Mouse (Mus musculus): ENCODE data around the gene Ccdc102a. TPM values are rescaled to one million over a fixed set of nuclear protein-coding genes. Genes with fewer than 3 reads are reported as not detected.

Ccdc102a gene
- total and polyA plus RNA-seq, 2 experiments: 0.46 to 1.2 TPM

DNA sequence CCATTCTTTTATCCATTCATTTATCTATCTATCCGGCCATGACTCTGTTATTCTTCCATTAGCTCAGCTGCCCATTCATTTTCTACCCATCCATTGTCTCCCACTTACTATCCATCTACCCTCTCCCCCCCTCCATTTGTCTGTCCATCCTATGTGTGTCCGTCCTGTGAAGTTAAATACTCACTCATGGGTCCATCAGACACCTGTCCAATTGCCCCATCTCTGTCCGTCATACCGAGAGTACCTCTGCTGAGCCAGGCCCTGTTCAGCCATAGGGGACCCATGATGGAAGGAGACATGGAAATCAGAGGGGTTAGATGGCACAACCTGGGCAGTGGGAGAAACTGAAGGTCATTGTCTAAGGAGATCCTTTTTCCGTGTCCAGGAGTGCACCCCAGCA, 32.6 kb upstream of the Ccdc102a start:
- WGBS: 84% methylated on average over 5 of the region's 5 CpGs
- no peaks in the 10 kb centered on the region for H3K79me2 ChIP-seq (ENCODE audit: control insufficient read depth, insufficient read depth, low read length)
- H3K27ac ChIP-seq (replicated peaks; ENCODE audit: insufficient read depth, low read depth, low read length): no peak overlapping the region
- H3K27me3 ChIP-seq (ENCODE audit: control insufficient read depth, insufficient read depth, low read length): no peaks in the 10 kb centered on the region
- H3K4me1 ChIP-seq (ENCODE audit: control insufficient read depth, insufficient read depth, low read length): no peaks in the 10 kb centered on the region
- no peaks in the 10 kb centered on the region for H3K36me3 ChIP-seq (ENCODE audit: control insufficient read depth, insufficient read depth, low read length)
- no peak overlapping the region for H3K9ac ChIP-seq (ENCODE audit: low read depth, low read length)
- no peak overlapping the region for H3K4me3 ChIP-seq (ENCODE audit: insufficient read depth, low read depth, low read length)
- TF ChIP-seq CTCF (IDR thresholded peaks at IDR 0.05; ENCODE audit: low read depth, low read length) (no peak), POLR2A (IDR thresholded peaks at IDR 0.05; ENCODE audit: extremely low read depth, insufficient read depth, low read length) (no peak)
- no peak for DNase-seq (ENCODE audit: extremely low read depth, low read depth, low spot score)

DNA sequence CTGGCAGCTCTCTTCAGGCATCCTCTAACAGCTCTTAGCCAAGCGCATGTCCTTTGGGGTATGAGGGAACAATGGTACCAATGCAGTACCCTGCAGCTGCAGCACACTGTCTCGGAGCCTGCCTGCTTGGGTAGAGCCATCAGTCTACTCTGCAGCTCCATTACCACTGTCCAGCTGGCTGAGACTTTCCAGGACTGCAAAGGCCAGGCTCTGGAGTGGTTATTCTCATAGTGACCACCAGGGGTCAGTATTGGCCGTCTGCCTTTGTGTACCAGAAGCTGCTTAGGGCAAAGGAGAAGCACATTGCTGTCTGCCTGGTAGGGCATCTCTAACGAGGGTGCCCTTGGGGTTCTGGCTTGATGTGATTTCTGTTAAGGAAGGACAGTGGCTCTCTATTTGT, 32.1 kb upstream of the Ccdc102a start:
- 19% methylated on average over 4 of the region's 4 CpGs for WGBS
- H3K4me1 ChIP-seq (ENCODE audit: control insufficient read depth, insufficient read depth, low read length): no peaks in the 10 kb centered on the region
- H3K27me3 ChIP-seq (ENCODE audit: control insufficient read depth, insufficient read depth, low read length): no peaks in the 10 kb centered on the region
- H3K9ac ChIP-seq (ENCODE audit: low read depth, low read length): no peak overlapping the region
- H3K27ac ChIP-seq (replicated peaks; ENCODE audit: insufficient read depth, low read depth, low read length): no peak overlapping the region
- no peak overlapping the region for H3K4me3 ChIP-seq (ENCODE audit: insufficient read depth, low read depth, low read length)
- H3K79me2 ChIP-seq (ENCODE audit: control insufficient read depth, insufficient read depth, low read length): no peaks in the 10 kb centered on the region
- H3K36me3 ChIP-seq (ENCODE audit: control insufficient read depth, insufficient read depth, low read length): no peaks in the 10 kb centered on the region
- TF ChIP-seq CTCF (IDR thresholded peaks at IDR 0.05; ENCODE audit: low read depth, low read length) (peak; percentile 86), POLR2A (IDR thresholded peaks at IDR 0.05; ENCODE audit: extremely low read depth, insufficient read depth, low read length) (no peak)
- peak; percentile 40 for DNase-seq (ENCODE audit: extremely low read depth, low read depth, low spot score)

DNA sequence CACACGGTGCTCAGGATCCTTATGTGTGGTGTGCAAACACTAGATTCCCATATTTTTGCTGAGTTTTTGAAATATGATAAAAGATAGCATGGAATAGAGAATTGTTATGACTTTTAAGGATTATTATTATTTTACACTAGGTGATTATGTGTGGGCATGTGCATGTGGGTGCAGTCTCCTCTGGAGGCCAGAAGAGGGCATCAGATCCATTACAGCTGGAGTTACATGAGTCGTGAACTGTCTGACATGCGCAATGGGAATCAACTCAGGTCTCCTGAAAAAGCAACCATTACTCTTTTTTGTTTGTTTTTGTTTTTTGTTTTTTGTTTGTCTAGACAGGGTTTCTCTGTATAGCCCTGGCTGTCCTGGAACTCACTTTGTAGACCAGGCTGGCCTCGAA, 31.1 kb upstream of the Ccdc102a start:
- no peaks in the 10 kb centered on the region for H3K27me3 ChIP-seq (ENCODE audit: control insufficient read depth, insufficient read depth, low read length)
- WGBS: 87% methylated on average over 4 of the region's 4 CpGs
- H3K27ac ChIP-seq (replicated peaks; ENCODE audit: insufficient read depth, low read depth, low read length): no peak overlapping the region
- no peaks in the 10 kb centered on the region for H3K36me3 ChIP-seq (ENCODE audit: control insufficient read depth, insufficient read depth, low read length)
- H3K4me1 ChIP-seq (ENCODE audit: control insufficient read depth, insufficient read depth, low read length): no peaks in the 10 kb centered on the region
- H3K9ac ChIP-seq (ENCODE audit: low read depth, low read length): no peak overlapping the region
- no peak for DNase-seq (ENCODE audit: extremely low read depth, low read depth, low spot score)
- H3K4me3 ChIP-seq (ENCODE audit: insufficient read depth, low read depth, low read length): no peak overlapping the region
- H3K79me2 ChIP-seq (ENCODE audit: control insufficient read depth, insufficient read depth, low read length): no peaks in the 10 kb centered on the region
- TF ChIP-seq CTCF (IDR thresholded peaks at IDR 0.05; ENCODE audit: low read depth, low read length) (no peak), POLR2A (IDR thresholded peaks at IDR 0.05; ENCODE audit: extremely low read depth, insufficient read depth, low read length) (no peak)

DNA sequence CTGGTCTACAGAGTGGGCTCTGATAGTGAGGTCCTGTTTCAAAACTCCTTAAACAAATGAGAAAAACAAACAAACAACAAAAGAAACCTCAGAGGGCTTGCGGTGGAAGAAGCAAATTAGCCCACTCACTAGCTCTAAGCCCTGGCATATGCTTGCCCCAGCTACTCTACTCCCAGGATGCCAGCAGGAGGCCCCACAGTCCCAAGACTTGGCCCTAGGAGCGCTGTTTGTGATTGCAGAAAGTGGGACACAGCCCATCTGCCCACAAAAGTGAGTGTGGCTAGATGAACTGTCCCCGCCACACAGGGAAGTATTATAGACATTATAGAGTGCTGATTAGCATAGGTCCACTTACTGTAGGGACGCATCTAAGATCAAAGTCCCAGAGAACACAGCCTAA, 30.5 kb upstream of the Ccdc102a start:
- Histone ChIP-seq H3K4me1 (ENCODE audit: control insufficient read depth, insufficient read depth, low read length) (no peaks in the 10 kb centered on the region), H3K27ac (replicated peaks; ENCODE audit: insufficient read depth, low read depth, low read length) (no peak overlapping the region), H3K4me3 (ENCODE audit: insufficient read depth, low read depth, low read length) (no peak overlapping the region), H3K36me3 (ENCODE audit: control insufficient read depth, insufficient read depth, low read length) (no peaks in the 10 kb centered on the region), H3K9ac (ENCODE audit: low read depth, low read length) (no peak overlapping the region), H3K79me2 (ENCODE audit: control insufficient read depth, insufficient read depth, low read length) (no peaks in the 10 kb centered on the region), H3K27me3 (ENCODE audit: control insufficient read depth, insufficient read depth, low read length) (no peaks in the 10 kb centered on the region)
- TF ChIP-seq CTCF (IDR thresholded peaks at IDR 0.05; ENCODE audit: low read depth, low read length): no peak
- TF ChIP-seq POLR2A (IDR thresholded peaks at IDR 0.05; ENCODE audit: extremely low read depth, insufficient read depth, low read length): no peak
- 87% methylated on average over 4 of the region's 4 CpGs for WGBS
- no peak for DNase-seq (ENCODE audit: extremely low read depth, low read depth, low spot score)

DNA sequence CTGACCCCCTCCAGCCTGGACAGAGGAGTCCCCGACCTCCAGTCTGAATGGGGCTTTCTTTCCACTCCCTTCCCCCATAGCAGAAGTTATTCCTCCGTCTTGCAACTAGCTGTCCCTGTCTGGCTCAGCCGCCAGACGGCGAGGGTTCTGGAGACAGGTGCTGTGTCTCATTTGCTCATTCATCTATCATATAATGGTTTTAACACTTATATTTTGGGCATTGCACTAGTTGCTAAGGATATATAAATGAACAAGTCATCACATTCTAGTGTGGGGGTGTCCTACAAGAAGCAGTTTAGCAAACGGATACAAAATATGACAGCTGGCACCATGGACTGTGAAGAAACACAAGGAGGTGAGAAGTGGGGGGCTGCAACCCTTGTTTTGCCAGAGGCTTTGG, 27.3 kb upstream of the Ccdc102a start:
- no peaks in the 10 kb centered on the region for H3K4me1 ChIP-seq (ENCODE audit: control insufficient read depth, insufficient read depth, low read length)
- H3K27ac ChIP-seq (replicated peaks; ENCODE audit: insufficient read depth, low read depth, low read length): no peak overlapping the region
- H3K4me3 ChIP-seq (ENCODE audit: insufficient read depth, low read depth, low read length): no peak overlapping the region
- no peaks in the 10 kb centered on the region for H3K27me3 ChIP-seq (ENCODE audit: control insufficient read depth, insufficient read depth, low read length)
- H3K36me3 ChIP-seq (ENCODE audit: control insufficient read depth, insufficient read depth, low read length): no peaks in the 10 kb centered on the region
- DNase-seq (ENCODE audit: extremely low read depth, low read depth, low spot score): no peak
- H3K9ac ChIP-seq (ENCODE audit: low read depth, low read length): no peak overlapping the region
- TF ChIP-seq POLR2A (IDR thresholded peaks at IDR 0.05; ENCODE audit: extremely low read depth, insufficient read depth, low read length): no peak
- TF ChIP-seq CTCF (IDR thresholded peaks at IDR 0.05; ENCODE audit: low read depth, low read length): no peak
- 74% methylated on average over 6 of the region's 6 CpGs for whole genome bisulfite sequencing
- no peaks in the 10 kb centered on the region for H3K79me2 ChIP-seq (ENCODE audit: control insufficient read depth, insufficient read depth, low read length)

DNA sequence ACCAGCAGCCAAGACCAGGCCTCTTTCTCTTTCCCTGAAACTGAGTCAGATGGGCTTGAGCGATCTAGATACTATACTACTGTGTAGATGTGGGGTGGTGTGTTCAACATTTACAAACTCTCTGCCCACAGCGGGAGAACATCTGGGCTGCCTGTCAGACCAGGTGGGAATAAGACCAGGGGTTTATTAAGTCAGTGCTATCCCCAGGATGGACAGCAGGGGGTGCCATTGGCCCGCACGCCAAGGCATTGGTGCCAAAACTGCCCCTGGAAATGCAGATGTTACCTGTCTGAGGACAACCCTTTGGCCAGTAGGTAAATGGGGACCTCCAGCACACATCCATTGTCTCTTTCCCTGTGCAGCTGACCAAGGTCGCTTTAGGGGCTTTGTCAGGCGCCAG, 24.7 kb upstream of the Ccdc102a start:
- Histone ChIP-seq H3K27ac (replicated peaks; ENCODE audit: insufficient read depth, low read depth, low read length) (no peak overlapping the region), H3K4me1 (ENCODE audit: control insufficient read depth, insufficient read depth, low read length) (no peaks in the 10 kb centered on the region), H3K79me2 (ENCODE audit: control insufficient read depth, insufficient read depth, low read length) (no peaks in the 10 kb centered on the region), H3K36me3 (ENCODE audit: control insufficient read depth, insufficient read depth, low read length) (no peaks in the 10 kb centered on the region), H3K4me3 (ENCODE audit: insufficient read depth, low read depth, low read length) (no peak overlapping the region), H3K9ac (ENCODE audit: low read depth, low read length) (no peak overlapping the region), H3K27me3 (ENCODE audit: control insufficient read depth, insufficient read depth, low read length) (no peaks in the 10 kb centered on the region)
- 17% methylated on average over 6 of the region's 6 CpGs for WGBS
- no peak for DNase-seq (ENCODE audit: extremely low read depth, low read depth, low spot score)
- no peak for TF ChIP-seq POLR2A (IDR thresholded peaks at IDR 0.05; ENCODE audit: extremely low read depth, insufficient read depth, low read length)
- TF ChIP-seq CTCF (IDR thresholded peaks at IDR 0.05; ENCODE audit: low read depth, low read length): peak; percentile 93

Measured in liver, adult 2 months (tissue).